Mouse (Mus musculus): ENCODE results near the gene Rab7. TPM values are rescaled to one million over a fixed set of nuclear protein-coding genes. Genes with fewer than 3 reads are reported as not detected.
A peak's percentile ranks its signal among the peaks of the same experiment; 100 is the strongest.

Rab7 gene
- 100 to 1,000 TPM; 330 to 341 TPM for total RNA-seq (2021)

GRCm38 (mm10) chr6:88044577-88045405 is at the start of gene Rab7:
TSS of gene Rab7 (minus strand) at chr6:88045270.
- intact Hi-C loops (cut with DNase I), result loop anchor here (1.0 kb wide), 1 partner anchor 31 kb away; no protein-coding TSS in a partner anchor
- DNase-seq (ENCODE audit: low spot score in 2 of 2), result peak; percentile 95 to 98

- intact Hi-C loops (cut with DNase I), result no loop called here
- DNase-seq (ENCODE audit: low spot score in 2 of 2), result no peak
Measured at GRCm38 (mm10) chr6:88088971-88089370, 43.9 kb upstream of the Rab7 start.

GRCm38 (mm10) chr6:88084278-88085151 is 39.4 kb upstream of the Rab7 start, which contains the start of gene Rpn1:
TSS of gene Rpn1 (plus strand) at chr6:88084482.
- DNase-seq (ENCODE audit: low spot score in 2 of 2), result peak; percentile 97
- intact Hi-C loops (cut with DNase I), result no loop called here

GRCm38 (mm10) chr6:88083672-88084071 is 38.6 kb upstream of the Rab7 start:
- DNase-seq (ENCODE audit: low spot score in 2 of 2), result no peak
- intact Hi-C loops (cut with DNase I), result no loop called here

- intact Hi-C loops (cut with DNase I), result no loop called here
- no peak for DNase-seq (ENCODE audit: low spot score in 2 of 2)
Measured at GRCm38 (mm10) chr6:88083095-88083494, 38.0 kb upstream of the Rab7 start.

GRCm38 (mm10) chr6:88075960-88076517 is 31.0 kb upstream of the Rab7 start:
- no peak for DNase-seq (ENCODE audit: low spot score in 2 of 2)
- intact Hi-C loops (cut with DNase I), result loop anchor here (1.0 to 10.0 kb wide), 2 partner anchors 31 to 161 kb away; partner anchors contain the start of genes Hmces and Rab7

DNA sequence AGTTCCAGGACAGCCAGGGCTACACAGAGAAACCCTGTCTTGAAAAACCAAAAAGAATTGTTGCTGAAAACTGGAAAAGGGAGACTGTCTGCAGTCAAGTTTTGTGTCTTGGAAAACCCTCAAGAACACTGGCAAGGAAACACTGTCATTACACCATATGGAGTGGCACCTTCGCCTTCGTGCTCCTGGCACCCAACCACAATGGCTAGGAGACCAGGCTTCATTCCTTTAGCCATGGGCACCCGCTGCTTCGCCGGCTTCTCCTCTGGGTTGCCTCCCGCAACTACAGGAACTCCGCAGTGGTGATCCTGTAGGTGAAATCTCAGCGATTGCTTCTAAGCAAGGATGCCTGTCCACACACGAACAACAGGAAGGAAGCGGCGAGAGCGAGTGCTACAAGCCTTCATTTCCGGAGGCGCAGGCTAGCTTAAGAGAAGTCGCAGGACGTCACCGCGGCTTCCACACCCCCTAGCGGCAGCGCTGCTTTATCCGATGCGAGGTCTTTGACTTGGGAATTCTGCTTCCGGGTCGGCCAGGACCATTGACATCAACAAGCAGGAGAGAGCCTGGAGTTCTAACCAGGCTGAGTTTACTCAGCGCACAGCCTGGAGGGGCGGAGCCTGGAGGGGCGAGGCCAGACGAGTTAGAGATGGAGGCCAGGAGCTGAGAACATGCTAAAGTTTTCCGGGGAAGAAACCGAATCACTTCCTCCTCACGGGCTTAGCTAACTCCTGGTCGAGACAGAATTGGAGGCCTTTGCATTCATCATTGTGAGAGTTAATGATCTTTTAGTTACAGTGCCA is 29.9 kb upstream of the Rab7 start:
- peak; percentile 94 to 98 for DNase-seq (ENCODE audit: low spot score in 2 of 2)
- intact Hi-C loops (cut with DNase I), result loop anchor here (1.0 to 10.0 kb wide), 3 partner anchors 30 to 160 kb away; partner anchors contain the start of genes Hmces and Rab7

DNA sequence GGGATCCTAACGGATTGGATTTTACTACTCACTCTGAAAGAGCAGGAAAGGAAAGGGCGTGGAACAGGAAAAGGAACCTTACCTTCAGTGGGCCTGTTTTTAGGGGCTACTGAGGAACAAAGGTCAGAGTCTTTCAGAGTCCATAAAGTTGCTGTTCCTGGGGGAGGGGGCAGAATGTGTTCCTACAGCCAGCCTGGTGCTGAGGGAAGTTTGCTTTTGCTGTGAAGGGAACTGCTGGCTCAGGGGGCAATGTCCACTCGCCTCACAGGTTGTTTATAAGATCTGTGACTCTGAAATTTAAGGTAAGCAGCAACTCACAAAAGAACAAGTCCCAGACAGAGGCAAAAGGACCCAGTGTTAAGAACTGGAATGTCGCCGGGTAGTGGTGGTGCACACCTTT is 26.1 kb upstream of the Rab7 start:
- intact Hi-C loops (cut with DNase I), result loop anchor here (5.0 to 10.0 kb wide), 2 partner anchors 54 to 156 kb away; partner anchors contain the start of gene Hmces
- no peak for DNase-seq (ENCODE audit: low spot score in 2 of 2)

- intact Hi-C loops (cut with DNase I), result loop anchor here (5.0 to 10.0 kb wide), 2 partner anchors 53 to 156 kb away; partner anchors contain the start of gene Hmces
- no peak for DNase-seq (ENCODE audit: low spot score in 2 of 2)
Measured at GRCm38 (mm10) chr6:88070468-88070867, 25.4 kb upstream of the Rab7 start.

GRCm38 (mm10) chr6:88068739-88069138 is 23.7 kb upstream of the Rab7 start:
- DNase-seq (ENCODE audit: low spot score in 2 of 2), result no peak
- intact Hi-C loops (cut with DNase I), result no loop called here

DNA sequence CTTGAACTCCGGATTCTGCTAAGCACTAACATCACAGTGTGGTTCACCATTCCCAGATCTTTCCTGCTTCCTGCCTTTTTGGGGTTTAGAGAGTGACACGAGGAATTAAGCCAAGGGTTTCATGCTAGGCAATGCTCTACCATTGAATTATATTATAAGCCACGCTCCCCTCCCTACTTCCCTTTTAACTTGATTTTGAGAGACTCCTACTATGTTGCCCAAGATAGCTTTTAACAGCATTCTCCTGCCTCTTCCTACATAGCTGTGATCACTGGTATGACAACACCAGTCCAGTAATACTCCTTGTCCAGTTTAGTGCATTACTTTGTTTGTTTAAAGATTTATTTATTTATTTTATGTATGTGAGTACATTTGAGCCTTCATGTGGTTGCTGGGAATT is 22.7 kb upstream of the Rab7 start:
- DNase-seq (ENCODE audit: low spot score in 2 of 2), result no peak
- intact Hi-C loops (cut with DNase I), result no loop called here

DNA sequence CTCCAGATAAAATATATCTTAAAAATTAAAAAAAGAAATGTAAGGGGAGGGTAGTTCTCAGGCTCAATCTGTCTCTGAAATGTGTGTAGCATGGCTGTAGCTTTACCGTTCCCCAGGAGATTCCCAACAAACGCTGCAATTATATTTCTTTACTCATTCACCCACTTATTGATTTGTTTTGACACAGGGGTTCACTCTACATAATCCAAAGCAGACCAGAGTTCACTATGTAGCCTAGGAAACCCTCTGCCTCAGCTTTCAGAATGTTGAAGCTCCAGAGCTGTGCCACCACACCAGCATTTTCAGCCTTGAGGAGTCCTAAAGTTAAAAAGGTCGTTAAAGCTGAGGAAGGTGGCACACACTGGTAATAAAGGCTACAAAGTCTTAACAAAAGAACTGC is 20.9 kb upstream of the Rab7 start:
- intact Hi-C loops (cut with DNase I), result no loop called here
- no peak for DNase-seq (ENCODE audit: low spot score in 2 of 2)

DNA sequence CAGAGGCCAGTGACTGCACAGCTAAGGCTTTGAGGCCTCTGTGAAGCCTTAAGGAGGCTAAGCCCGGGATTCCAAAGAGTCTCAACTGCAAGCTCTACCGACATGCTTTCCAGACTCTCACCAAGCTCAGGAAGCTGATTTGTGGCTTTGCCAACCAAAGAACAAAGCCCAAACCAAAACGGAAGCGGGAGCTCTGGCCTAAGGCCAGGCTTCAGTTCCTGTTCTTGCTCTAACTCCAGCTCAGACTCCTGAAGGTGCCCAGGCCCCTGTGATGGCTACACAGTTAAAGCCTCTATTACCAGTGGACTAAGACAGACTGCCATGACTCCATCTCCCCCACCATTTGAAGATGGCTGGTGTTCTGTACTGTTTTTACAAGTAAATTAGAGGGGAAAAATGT is 20.0 kb upstream of the Rab7 start:
- peak; percentile 22 to 23 for DNase-seq (ENCODE audit: low spot score in 2 of 2)
- intact Hi-C loops (cut with DNase I), result no loop called here

- no peak for DNase-seq (ENCODE audit: low spot score in 2 of 2)
- intact Hi-C loops (cut with DNase I), result no loop called here
Measured at GRCm38 (mm10) chr6:88064072-88064642, 19.1 kb upstream of the Rab7 start.

DNA sequence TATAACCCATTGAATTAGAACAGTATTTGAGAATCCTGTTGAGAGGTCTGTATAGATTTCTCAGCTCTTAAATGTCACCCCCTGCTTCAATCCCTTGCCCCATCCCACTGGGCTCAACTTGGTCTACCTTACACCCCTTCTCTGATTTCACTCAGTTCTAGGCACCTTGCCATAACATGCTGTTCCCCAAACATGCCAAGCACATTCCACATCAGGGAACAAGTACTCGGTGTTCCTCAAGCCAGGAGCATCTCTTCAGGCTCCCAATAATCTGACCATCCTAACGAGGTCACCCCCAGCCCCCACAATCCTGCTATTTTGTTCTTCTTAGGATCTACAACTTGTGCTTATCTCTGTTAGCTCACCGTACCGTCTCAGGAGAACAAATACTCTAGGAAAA is 17.3 kb upstream of the Rab7 start:
- DNase-seq (ENCODE audit: low spot score in 2 of 2), result no peak
- intact Hi-C loops (cut with DNase I), result no loop called here

DNA sequence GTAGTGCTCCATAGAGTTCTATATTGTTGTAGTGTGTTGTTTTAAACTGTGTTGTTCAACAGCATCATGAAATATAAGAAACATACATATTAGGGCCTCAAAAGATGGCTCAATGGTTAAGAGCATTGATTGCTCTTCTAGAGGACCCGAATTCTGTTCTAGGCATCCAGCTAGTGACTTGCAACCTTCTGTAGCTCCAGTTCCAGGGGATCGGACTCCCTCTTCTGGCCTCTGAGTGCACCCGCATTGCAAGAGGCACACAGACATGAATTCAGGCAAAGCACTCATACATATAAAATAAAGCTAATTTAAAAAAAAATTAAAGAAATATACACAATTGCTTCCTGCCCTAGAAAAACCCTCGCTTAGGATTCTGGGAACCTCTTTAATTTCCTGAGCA is 16.3 kb upstream of the Rab7 start:
- intact Hi-C loops (cut with DNase I), result no loop called here

DNA sequence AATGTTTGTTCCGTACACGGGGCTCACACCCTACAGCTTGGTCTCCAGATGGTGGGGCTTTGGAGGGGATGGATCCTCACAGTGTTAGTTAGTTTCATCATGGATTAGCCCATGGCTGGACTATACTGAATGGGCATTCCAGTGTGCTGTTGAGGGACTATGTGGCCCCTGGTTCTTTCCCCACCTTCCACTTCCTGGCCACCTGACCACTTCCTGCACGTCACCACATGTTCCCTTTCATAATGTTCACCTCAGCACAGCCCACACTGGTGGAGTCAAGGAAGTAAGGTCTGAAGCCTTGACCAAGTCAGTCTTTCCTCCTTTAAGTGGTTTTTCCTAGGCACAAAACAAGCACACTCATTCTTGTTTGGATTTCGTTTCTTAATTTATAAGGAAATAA is 15.5 kb upstream of the Rab7 start:
- intact Hi-C loops (cut with DNase I), result no loop called here
- no peak for DNase-seq (ENCODE audit: low spot score in 2 of 2)

More for the DNA sequence above, 16.3 kb upstream of the Rab7 start:
- no peak for DNase-seq (ENCODE audit: low spot score in 2 of 2)

DNA sequence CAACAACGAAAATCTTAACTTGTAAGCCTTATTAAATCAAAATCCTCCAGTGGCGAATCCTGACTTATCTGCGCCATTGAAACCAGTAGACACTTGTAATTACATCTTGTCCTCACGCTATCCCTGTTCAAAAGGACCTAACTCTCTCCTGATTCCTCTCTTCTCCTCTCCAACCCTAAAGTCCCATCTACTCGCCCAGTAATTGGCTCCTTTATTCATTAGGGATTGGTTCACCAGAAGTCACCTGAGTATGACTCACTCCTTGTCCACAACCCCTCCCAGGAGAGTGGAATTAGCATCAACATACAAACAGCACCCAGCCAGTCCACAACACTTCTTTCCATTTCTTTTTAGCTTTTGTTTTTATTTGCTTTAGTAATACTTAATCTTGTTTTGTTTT is 14.8 kb upstream of the Rab7 start:
- DNase-seq (ENCODE audit: low spot score in 2 of 2), result no peak
- intact Hi-C loops (cut with DNase I), result no loop called here

- intact Hi-C loops (cut with DNase I), result no loop called here
- DNase-seq (ENCODE audit: low spot score in 2 of 2), result peak in 1 of 2 experiments; percentile 86
Measured at GRCm38 (mm10) chr6:88056866-88057265, 11.8 kb upstream of the Rab7 start.

Measured in left cerebral cortex, postnatal 25 days (tissue).